Mouse (Mus musculus): ENCODE results near the gene Prlr. TPM values are rescaled to one million over a fixed set of nuclear protein-coding genes. Genes with fewer than 3 reads are reported as not detected.

Prlr gene
- polyA plus RNA-seq, 1 experiment from 2014 or later = 0.52 TPM

- H3K27me3 ChIP-seq (replicated peaks; ENCODE audit: control insufficient read depth, insufficient read depth, low read length) = no peaks in the 10 kb centered on the region
- no peaks in the 10 kb centered on the region for H3K36me3 ChIP-seq (ENCODE audit: control insufficient read depth, insufficient read depth, low read length)
- H3K4me2 ChIP-seq (ENCODE audit: low read length) = no peak overlapping the region
- DNase-seq (ENCODE audit: low spot score) (no peak), ATAC-seq (no peak)
- H3K27ac ChIP-seq (ENCODE audit: low read depth, low read length) = no peak overlapping the region
- H3K9ac ChIP-seq (ENCODE audit: low read length) = no peak overlapping the region
- H3K9me3 ChIP-seq (replicated peaks; ENCODE audit: control insufficient read depth, low read length) = no peaks in the 10 kb centered on the region
- WGBS = 84% methylated on average over 4 of the region's 4 CpGs
- no peak overlapping the region for H3K4me3 ChIP-seq (ENCODE audit: low read depth, low read length)
- H3K4me1 ChIP-seq (ENCODE audit: control insufficient read depth, insufficient read depth, low read length) = no peaks in the 10 kb centered on the region
These were observed 100.4 kb downstream of the Prlr start for GRCm38 (mm10) chr15:10277461-10277860.

GRCm38 (mm10) chr15:10281546-10281945, 104.5 kb downstream of the Prlr start:
- Histone ChIP-seq H3K36me3 (ENCODE audit: control insufficient read depth, insufficient read depth, low read length) (no peaks in the 10 kb centered on the region), H3K4me2 (ENCODE audit: low read length) (no peak overlapping the region), H3K4me3 (ENCODE audit: low read depth, low read length) (no peak overlapping the region), H3K27me3 (replicated peaks; ENCODE audit: control insufficient read depth, insufficient read depth, low read length) (no peaks in the 10 kb centered on the region), H3K9ac (ENCODE audit: low read length) (no peak overlapping the region), H3K27ac (ENCODE audit: low read depth, low read length) (no peak overlapping the region), H3K9me3 (replicated peaks; ENCODE audit: control insufficient read depth, low read length) (no peaks in the 10 kb centered on the region), H3K4me1 (ENCODE audit: control insufficient read depth, insufficient read depth, low read length) (no peaks in the 10 kb centered on the region)
- 85% methylated on average over 5 of the region's 5 CpGs for WGBS
- DNase-seq (ENCODE audit: low spot score) (no peak), ATAC-seq (no peak)

GRCm38 (mm10) chr15:10283661-10284060, 106.6 kb downstream of the Prlr start:
- H3K36me3 ChIP-seq (ENCODE audit: control insufficient read depth, insufficient read depth, low read length) = no peaks in the 10 kb centered on the region
- H3K9ac ChIP-seq (ENCODE audit: low read length) = no peak overlapping the region
- no peak overlapping the region for H3K4me2 ChIP-seq (ENCODE audit: low read length)
- no peak overlapping the region for H3K27ac ChIP-seq (ENCODE audit: low read depth, low read length)
- no peaks in the 10 kb centered on the region for H3K27me3 ChIP-seq (replicated peaks; ENCODE audit: control insufficient read depth, insufficient read depth, low read length)
- no peaks in the 10 kb centered on the region for H3K4me1 ChIP-seq (ENCODE audit: control insufficient read depth, insufficient read depth, low read length)
- H3K9me3 ChIP-seq (replicated peaks; ENCODE audit: control insufficient read depth, low read length) = no peaks in the 10 kb centered on the region
- no peak overlapping the region for H3K4me3 ChIP-seq (ENCODE audit: low read depth, low read length)
- no peak for ATAC-seq
- DNase-seq (ENCODE audit: low spot score) = no peak

DNA sequence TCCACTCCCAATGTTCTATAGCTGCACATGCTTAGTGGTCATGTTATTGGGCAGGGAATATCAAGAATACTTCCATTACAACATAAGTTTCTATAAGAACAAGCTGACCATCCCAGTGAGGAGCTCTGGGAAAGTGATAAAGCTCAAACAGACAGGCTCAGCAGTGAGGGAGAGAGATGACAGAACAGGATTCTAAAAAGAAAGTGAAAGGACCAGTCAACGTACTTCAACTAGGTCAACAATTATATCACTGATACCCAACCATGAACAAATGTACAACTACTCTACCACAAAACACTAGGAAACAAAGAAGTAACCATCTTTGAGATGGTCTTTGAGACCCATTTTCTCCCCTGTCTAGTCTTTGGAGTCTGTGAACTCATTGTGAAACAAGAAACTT, 119.5 kb downstream of the Prlr start:
- DNase-seq (ENCODE audit: low spot score) = no peak
- Histone ChIP-seq H3K4me2 (ENCODE audit: low read length) (no peak overlapping the region), H3K27me3 (replicated peaks; ENCODE audit: control insufficient read depth, insufficient read depth, low read length) (no peaks in the 10 kb centered on the region), H3K9me3 (replicated peaks; ENCODE audit: control insufficient read depth, low read length) (no peaks in the 10 kb centered on the region), H3K36me3 (ENCODE audit: control insufficient read depth, insufficient read depth, low read length) (no peaks in the 10 kb centered on the region), H3K4me3 (ENCODE audit: low read depth, low read length) (no peak overlapping the region), H3K9ac (ENCODE audit: low read length) (no peak overlapping the region), H3K4me1 (ENCODE audit: control insufficient read depth, insufficient read depth, low read length) (no peaks in the 10 kb centered on the region), H3K27ac (ENCODE audit: low read depth, low read length) (no peak overlapping the region)
- 83% methylated on average over 1 of the region's 1 CpGs for WGBS
- no peak for ATAC-seq

DNA sequence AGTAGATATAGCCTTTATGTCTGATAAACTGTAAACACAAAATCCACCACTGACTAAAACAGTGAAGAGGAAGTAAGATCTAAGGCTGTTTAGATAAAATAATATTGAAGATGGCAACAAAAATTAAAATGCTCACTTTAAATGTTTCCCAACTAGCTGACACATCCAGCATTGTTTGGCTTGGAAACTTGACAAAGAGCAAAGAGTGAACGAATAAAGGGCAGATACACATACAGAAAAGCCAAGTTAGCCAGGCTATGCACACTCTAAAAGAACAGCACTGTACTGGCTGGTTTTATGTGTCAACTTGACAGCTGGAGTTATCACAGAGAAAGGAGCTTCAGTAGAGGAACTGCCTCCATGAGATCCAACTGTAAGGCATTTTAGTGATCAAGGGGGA, 121.0 kb downstream of the Prlr start:
- H3K27me3 ChIP-seq (replicated peaks; ENCODE audit: control insufficient read depth, insufficient read depth, low read length) = no peaks in the 10 kb centered on the region
- ATAC-seq (no peak), DNase-seq (ENCODE audit: low spot score) (no peak)
- no peaks in the 10 kb centered on the region for H3K9me3 ChIP-seq (replicated peaks; ENCODE audit: control insufficient read depth, low read length)
- no peak overlapping the region for H3K4me2 ChIP-seq (ENCODE audit: low read length)
- no peak overlapping the region for H3K27ac ChIP-seq (ENCODE audit: low read depth, low read length)
- no peak overlapping the region for H3K9ac ChIP-seq (ENCODE audit: low read length)
- H3K4me1 ChIP-seq (ENCODE audit: control insufficient read depth, insufficient read depth, low read length) = no peaks in the 10 kb centered on the region
- no peaks in the 10 kb centered on the region for H3K36me3 ChIP-seq (ENCODE audit: control insufficient read depth, insufficient read depth, low read length)
- 79% methylated on average over 1 of the region's 1 CpGs for WGBS
- no peak overlapping the region for H3K4me3 ChIP-seq (ENCODE audit: low read depth, low read length)

GRCm38 (mm10) chr15:10299467-10299866, 122.4 kb downstream of the Prlr start:
- no peaks in the 10 kb centered on the region for H3K4me1 ChIP-seq (ENCODE audit: control insufficient read depth, insufficient read depth, low read length)
- no peak for ATAC-seq
- no peak overlapping the region for H3K9ac ChIP-seq (ENCODE audit: low read length)
- no peaks in the 10 kb centered on the region for H3K36me3 ChIP-seq (ENCODE audit: control insufficient read depth, insufficient read depth, low read length)
- no peak overlapping the region for H3K4me3 ChIP-seq (ENCODE audit: low read depth, low read length)
- WGBS = 80% methylated on average over 3 of the region's 3 CpGs
- no peak overlapping the region for H3K4me2 ChIP-seq (ENCODE audit: low read length)
- H3K27ac ChIP-seq (ENCODE audit: low read depth, low read length) = no peak overlapping the region
- no peaks in the 10 kb centered on the region for H3K9me3 ChIP-seq (replicated peaks; ENCODE audit: control insufficient read depth, low read length)
- no peak for DNase-seq (ENCODE audit: low spot score)
- no peaks in the 10 kb centered on the region for H3K27me3 ChIP-seq (replicated peaks; ENCODE audit: control insufficient read depth, insufficient read depth, low read length)

GRCm38 (mm10) chr15:10306461-10306860, 129.4 kb downstream of the Prlr start:
- no peaks in the 10 kb centered on the region for H3K4me1 ChIP-seq (ENCODE audit: control insufficient read depth, insufficient read depth, low read length)
- H3K27ac ChIP-seq (ENCODE audit: low read depth, low read length) = no peak overlapping the region
- H3K9me3 ChIP-seq (replicated peaks; ENCODE audit: control insufficient read depth, low read length) = no peaks in the 10 kb centered on the region
- no peak overlapping the region for H3K4me2 ChIP-seq (ENCODE audit: low read length)
- H3K36me3 ChIP-seq (ENCODE audit: control insufficient read depth, insufficient read depth, low read length) = no peaks in the 10 kb centered on the region
- ATAC-seq (peak; percentile 65; the same call in 1 of the 2 replicates), DNase-seq (ENCODE audit: low spot score) (peak; percentile 39)
- H3K9ac ChIP-seq (ENCODE audit: low read length) = no peak overlapping the region
- H3K4me3 ChIP-seq (ENCODE audit: low read depth, low read length) = no peak overlapping the region
- WGBS = 89% methylated on average over 1 of the region's 1 CpGs
- H3K27me3 ChIP-seq (replicated peaks; ENCODE audit: control insufficient read depth, insufficient read depth, low read length) = no peaks in the 10 kb centered on the region

- H3K4me2 ChIP-seq (ENCODE audit: low read length) = no peak overlapping the region
- DNase-seq (ENCODE audit: low spot score) (no peak), ATAC-seq (no peak)
- no peaks in the 10 kb centered on the region for H3K27me3 ChIP-seq (replicated peaks; ENCODE audit: control insufficient read depth, insufficient read depth, low read length)
- H3K4me3 ChIP-seq (ENCODE audit: low read depth, low read length) = no peak overlapping the region
- no peaks in the 10 kb centered on the region for H3K4me1 ChIP-seq (ENCODE audit: control insufficient read depth, insufficient read depth, low read length)
- H3K36me3 ChIP-seq (ENCODE audit: control insufficient read depth, insufficient read depth, low read length) = no peaks in the 10 kb centered on the region
- no peak overlapping the region for H3K27ac ChIP-seq (ENCODE audit: low read depth, low read length)
- 88% methylated on average over 5 of the region's 5 CpGs for WGBS
- H3K9me3 ChIP-seq (replicated peaks; ENCODE audit: control insufficient read depth, low read length) = no peaks in the 10 kb centered on the region
- no peak overlapping the region for H3K9ac ChIP-seq (ENCODE audit: low read length)
These were observed 134.8 kb downstream of the Prlr start for GRCm38 (mm10) chr15:10311826-10312225.

DNA sequence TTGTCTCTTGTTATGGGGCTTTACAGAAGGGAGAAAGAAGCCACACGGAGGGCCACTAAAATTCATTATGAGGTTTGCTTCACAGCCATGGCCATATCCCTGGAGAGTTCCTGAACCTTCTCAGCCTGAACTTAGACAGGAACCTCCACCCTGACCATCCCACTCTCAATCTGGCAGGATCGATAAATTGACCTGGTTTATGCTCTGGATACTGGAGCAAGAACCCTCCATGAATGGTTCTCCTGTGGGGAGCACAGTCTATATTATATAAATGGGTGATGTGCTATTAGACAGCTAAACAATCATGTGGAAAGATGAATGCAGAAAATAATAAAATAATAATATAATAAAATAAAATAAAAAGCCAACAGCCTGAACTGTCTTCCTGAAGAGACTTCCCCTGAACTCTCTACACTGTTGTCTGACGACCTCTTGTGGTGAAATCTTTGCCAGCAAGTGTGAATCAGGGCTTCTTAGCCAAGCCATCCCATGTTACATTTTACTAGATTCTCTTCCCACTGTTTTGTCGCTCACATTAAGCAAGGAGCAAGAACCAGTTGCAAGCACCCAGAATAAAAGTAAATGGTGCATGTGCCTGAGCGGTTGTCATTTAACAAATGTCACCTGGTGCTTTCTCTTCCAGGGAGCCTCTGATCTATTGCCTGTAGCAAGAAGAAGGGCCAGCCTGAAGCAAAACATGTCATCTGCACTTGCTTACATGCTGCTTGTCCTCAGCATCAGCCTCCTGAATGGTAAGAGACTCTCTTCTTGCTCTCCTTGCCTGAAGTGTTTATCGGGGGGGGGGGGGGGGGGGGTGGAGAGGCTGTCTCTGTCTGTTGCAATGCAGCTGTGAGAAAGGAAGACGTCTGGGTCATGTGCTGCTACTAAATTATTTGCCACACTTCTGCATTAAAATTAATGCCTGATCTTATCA, 136.8 kb downstream of the Prlr start:
- H3K27ac ChIP-seq (ENCODE audit: low read depth, low read length) = no peak overlapping the region
- ATAC-seq (peak; percentile 57; the same call in 1 of the 2 replicates), DNase-seq (ENCODE audit: low spot score) (peak; percentile 76)
- no peak overlapping the region for H3K9ac ChIP-seq (ENCODE audit: low read length)
- H3K9me3 ChIP-seq (replicated peaks; ENCODE audit: control insufficient read depth, low read length) = no peaks in the 10 kb centered on the region
- H3K4me3 ChIP-seq (ENCODE audit: low read depth, low read length) = no peak overlapping the region
- 57% methylated on average over 6 of the region's 7 CpGs for WGBS
- no peak overlapping the region for H3K4me2 ChIP-seq (ENCODE audit: low read length)
- no peaks in the 10 kb centered on the region for H3K36me3 ChIP-seq (ENCODE audit: control insufficient read depth, insufficient read depth, low read length)
- H3K4me1 ChIP-seq (ENCODE audit: control insufficient read depth, insufficient read depth, low read length) = no peaks in the 10 kb centered on the region
- no peaks in the 10 kb centered on the region for H3K27me3 ChIP-seq (replicated peaks; ENCODE audit: control insufficient read depth, insufficient read depth, low read length)
